Mouse (Mus musculus): ENCODE measurements around the gene Tbl1xr1. TPM values are rescaled to one million over a fixed set of nuclear protein-coding genes. Genes with fewer than 3 reads are reported as not detected.

The Tbl1xr1 gene
- total RNA-seq (2023), result 104 TPM

GRCm38 (mm10) chr3:22076561-22076935, at the start of gene Tbl1xr1:
Gene Tbl1xr1 (plus strand): TSS chr3:22076652.

